Mouse (Mus musculus): Measurements from ENCODE around the gene Olfr286. TPM values are rescaled to one million over a fixed set of nuclear protein-coding genes. Genes with fewer than 3 reads are reported as not detected.

Gene Olfr286
- total RNA-seq (2015; ENCODE audit: low replicate concordance) (not detected in 2 replicates), total RNA-seq (2017; ENCODE audit: low replicate concordance) (not detected in 2 replicates)

GRCm38 (mm10) chr15:98234350-98234749 lies at the start of gene Olfr286:
TSS of gene Olfr286 (minus strand) at chr15:98234450.
- no peak for ATAC-seq (replicated peaks; ENCODE audit: low FRiP score, poor library complexity, severe bottlenecking)

- no peak for ATAC-seq (replicated peaks; ENCODE audit: low FRiP score, poor library complexity, severe bottlenecking)
These were observed 23.5 kb upstream of the Olfr286 start for GRCm38 (mm10) chr15:98257776-98258175.

GRCm38 (mm10) chr15:98257193-98257592 lies 22.9 kb upstream of the Olfr286 start, which contains the start of gene H1fnt:
TSS of gene H1fnt (minus strand) at chr15:98257293.
- no peak for ATAC-seq (replicated peaks; ENCODE audit: low FRiP score, poor library complexity, severe bottlenecking)

GRCm38 (mm10) chr15:98256271-98256670 lies 22.0 kb upstream of the Olfr286 start:
- 0 out of 2 replicates have a peak, but pooled peaks have one; percentile 49 for ATAC-seq (replicated peaks; ENCODE audit: low FRiP score, poor library complexity, severe bottlenecking)

GRCm38 (mm10) chr15:98235442-98235841 lies 1.2 kb upstream of the Olfr286 start:
- ATAC-seq (replicated peaks; ENCODE audit: low FRiP score, poor library complexity, severe bottlenecking) = no peak

- ATAC-seq (replicated peaks; ENCODE audit: low FRiP score, poor library complexity, severe bottlenecking) = no peak
These were observed 8.2 kb downstream of the Olfr286 start for GRCm38 (mm10) chr15:98226096-98226495.

GRCm38 (mm10) chr15:98225610-98226009 lies 8.6 kb downstream of the Olfr286 start:
- no peak for ATAC-seq (replicated peaks; ENCODE audit: low FRiP score, poor library complexity, severe bottlenecking)

- no peak for ATAC-seq (replicated peaks; ENCODE audit: low FRiP score, poor library complexity, severe bottlenecking)
These were observed 11.9 kb downstream of the Olfr286 start for GRCm38 (mm10) chr15:98222377-98222776.

GRCm38 (mm10) chr15:98220877-98221276 lies 13.4 kb downstream of the Olfr286 start, which contains the start of the genes Gm44579 and Olfr287:
TSS of gene Gm44579 (minus strand) at chr15:98220977.
TSS of gene Olfr287 (minus strand) at chr15:98221056.
- no peak for ATAC-seq (replicated peaks; ENCODE audit: low FRiP score, poor library complexity, severe bottlenecking)

- no peak for ATAC-seq (replicated peaks; ENCODE audit: low FRiP score, poor library complexity, severe bottlenecking)
These were observed 20.1 kb downstream of the Olfr286 start for GRCm38 (mm10) chr15:98214130-98214529.

DNA sequence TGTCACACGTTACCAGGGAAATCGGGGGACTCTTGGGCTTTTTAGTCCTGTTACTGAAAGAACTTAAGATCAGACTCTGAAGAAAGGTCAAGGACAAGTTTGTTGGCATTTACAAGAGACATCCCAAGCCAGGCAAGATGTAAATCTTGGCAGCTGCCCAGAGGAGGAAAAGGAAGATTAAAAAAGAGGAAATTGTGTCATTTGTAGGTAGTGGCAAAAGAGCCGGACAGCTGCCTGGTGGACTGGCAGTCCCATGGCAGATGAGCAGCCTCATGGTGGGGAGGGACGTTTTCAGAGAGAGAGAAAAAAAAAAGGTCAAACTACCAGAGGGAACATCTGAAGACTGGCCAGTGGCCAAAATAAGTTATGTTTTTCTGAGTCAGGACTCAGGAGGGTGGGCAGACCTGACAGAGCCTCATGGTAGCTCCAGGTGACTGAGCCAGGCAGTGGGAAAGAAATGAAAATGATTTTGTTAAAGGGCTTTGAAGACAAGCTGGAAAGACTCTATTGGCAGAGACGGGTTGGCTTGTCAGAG lies 20.8 kb downstream of the Olfr286 start:
- ATAC-seq (replicated peaks; ENCODE audit: low FRiP score, poor library complexity, severe bottlenecking) = no peak

GRCm38 (mm10) chr15:98209676-98210075 lies 24.6 kb downstream of the Olfr286 start:
- no peak for ATAC-seq (replicated peaks; ENCODE audit: low FRiP score, poor library complexity, severe bottlenecking)

DNA sequence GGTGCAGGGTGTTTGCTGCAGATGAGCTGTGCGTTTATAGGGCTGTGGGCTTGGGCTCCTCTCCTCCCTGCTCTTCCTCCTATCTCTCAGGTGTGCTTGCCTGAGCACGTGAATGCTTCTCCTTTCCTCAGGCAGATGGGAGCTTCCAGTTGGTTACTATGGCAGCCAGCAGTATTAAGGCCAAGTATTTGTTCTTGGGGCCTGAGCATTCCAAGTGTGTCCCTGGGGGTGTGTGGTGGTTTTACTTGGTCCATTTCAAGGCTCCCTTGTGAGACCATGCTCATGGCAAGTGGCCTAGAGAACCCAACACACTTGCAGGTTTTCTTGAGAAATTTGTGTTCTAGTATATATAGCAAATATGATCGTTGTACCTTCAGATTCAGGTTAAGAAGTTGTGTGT lies 38.8 kb downstream of the Olfr286 start, which contains the start of gene Olfr288:
TSS of gene Olfr288 (minus strand) at position 101 of the 400 bp plus-strand sequence.
- ATAC-seq (replicated peaks; ENCODE audit: low FRiP score, poor library complexity, severe bottlenecking) = no peak

DNA sequence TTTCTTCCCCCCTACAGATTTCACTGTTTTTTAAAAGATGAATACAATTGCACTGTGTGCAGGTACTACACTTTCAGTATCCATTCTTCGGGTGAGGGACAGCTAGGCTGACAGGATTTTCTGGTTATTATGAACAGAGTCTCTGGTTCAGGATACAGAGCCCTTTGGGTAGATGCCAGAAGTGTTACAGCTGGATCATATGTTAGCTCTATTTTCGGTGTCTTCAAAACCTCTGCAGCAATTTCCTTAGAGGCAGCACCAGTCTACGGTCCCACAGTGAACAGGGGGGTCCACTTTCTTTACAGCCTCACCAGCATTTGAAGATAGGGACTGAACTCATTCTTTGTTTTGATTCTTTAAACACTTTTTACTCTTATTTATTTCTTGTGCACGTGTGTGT lies 49.8 kb downstream of the Olfr286 start:
- no peak for ATAC-seq (replicated peaks; ENCODE audit: low FRiP score, poor library complexity, severe bottlenecking)

DNA sequence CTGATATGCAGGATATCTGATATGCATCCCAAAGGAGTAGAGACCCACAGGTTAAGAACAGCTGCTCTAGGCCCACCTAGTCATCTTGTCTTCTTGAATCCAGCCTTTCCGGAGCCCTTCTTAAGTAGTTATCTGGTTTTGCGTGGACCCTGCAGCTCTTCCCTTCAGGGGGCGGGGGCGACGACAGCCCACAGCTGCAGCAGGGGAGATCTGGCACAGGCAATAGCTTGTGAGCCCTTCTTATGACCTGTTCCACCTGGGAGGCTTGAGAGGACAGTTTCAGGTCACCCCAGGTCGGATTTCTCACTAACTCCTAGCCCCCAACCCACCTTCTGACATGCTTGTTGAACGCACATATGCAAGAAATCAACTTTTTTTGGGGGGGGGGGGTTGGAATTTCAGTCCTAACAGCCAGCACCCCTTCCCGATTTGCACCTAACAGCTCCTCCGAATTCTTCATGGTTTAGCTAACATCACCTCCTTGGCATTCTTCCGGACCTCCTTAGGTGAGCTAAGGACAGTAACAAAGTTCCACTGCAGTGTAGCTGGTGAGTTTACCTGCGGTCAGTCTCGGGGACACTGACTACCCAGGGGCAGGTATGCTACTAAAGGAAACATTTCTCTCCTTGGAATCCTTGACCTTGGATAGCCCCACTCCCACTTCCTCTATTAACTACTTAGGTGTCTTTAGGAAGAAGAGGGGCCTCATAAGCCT lies 52.2 kb downstream of the Olfr286 start:
- ATAC-seq (replicated peaks; ENCODE audit: low FRiP score, poor library complexity, severe bottlenecking) = no peak

GRCm38 (mm10) chr15:98181132-98181711 lies 53.0 kb downstream of the Olfr286 start:
- peak; percentile 98 for ATAC-seq (replicated peaks; ENCODE audit: low FRiP score, poor library complexity, severe bottlenecking)

- no peak for ATAC-seq (replicated peaks; ENCODE audit: low FRiP score, poor library complexity, severe bottlenecking)
These were observed 53.6 kb downstream of the Olfr286 start for GRCm38 (mm10) chr15:98180567-98181131.

GRCm38 (mm10) chr15:98177320-98177719 lies 56.9 kb downstream of the Olfr286 start:
- no peak for ATAC-seq (replicated peaks; ENCODE audit: low FRiP score, poor library complexity, severe bottlenecking)
